Mouse (Mus musculus): ENCODE data around the gene Dnah2. TPM values are rescaled to one million over a fixed set of nuclear protein-coding genes. Genes with fewer than 3 reads are reported as not detected.
"Not testable (repeated sequence)": the region's sequence is repeated elsewhere in the genome, so short reads cannot be mapped to it uniquely, and the experiment has no call there.

Gene Dnah2
- polyA plus RNA-seq, 1 experiment from 2014 or later, result 6.9 TPM

GRCm38 (mm10) chr11:69546423-69547053 lies 2.4 kb downstream of the Dnah2 start:
- peak overlapping the region; percentile 92 for H3K27ac ChIP-seq (ENCODE audit: low read depth, low read length)
- peak overlapping the region; percentile 78 for H3K4me2 ChIP-seq (ENCODE audit: low read depth, low read length)
- peak overlapping the region; percentile 43 for H3K4me3 ChIP-seq (ENCODE audit: low read depth, low read length)
- no peaks in the 10 kb centered on the region for H3K36me3 ChIP-seq (ENCODE audit: control insufficient read depth, insufficient read depth, low read length)
- WGBS, result under 1% methylated on average over 44 of the region's 44 CpGs
- peak overlapping the region; percentile 65 for H3K9ac ChIP-seq (replicated peaks; ENCODE audit: low read depth, low read length)
- H3K9me3 ChIP-seq (ENCODE audit: control insufficient read depth, low read length), result no peaks in the 10 kb centered on the region
- ATAC-seq (ENCODE audit: low read depth), result peak; percentile 62
- no peaks in the 10 kb centered on the region for H3K27me3 ChIP-seq (ENCODE audit: control insufficient read depth, insufficient read depth, low read length)
- H3K4me1 ChIP-seq (ENCODE audit: control insufficient read depth, insufficient read depth, low read length), result peaks cover 29% of the 10 kb centered on the region

GRCm38 (mm10) chr11:69545957-69546356 lies 3.0 kb downstream of the Dnah2 start:
- peak overlapping the region; percentile 92 for H3K27ac ChIP-seq (ENCODE audit: low read depth, low read length)
- WGBS, result 11% methylated on average over 7 of the region's 7 CpGs
- H3K36me3 ChIP-seq (ENCODE audit: control insufficient read depth, insufficient read depth, low read length), result no peaks in the 10 kb centered on the region
- peak overlapping the region; percentile 65 for H3K9ac ChIP-seq (replicated peaks; ENCODE audit: low read depth, low read length)
- no peaks in the 10 kb centered on the region for H3K27me3 ChIP-seq (ENCODE audit: control insufficient read depth, insufficient read depth, low read length)
- peak overlapping the region; percentile 43 for H3K4me3 ChIP-seq (ENCODE audit: low read depth, low read length)
- H3K4me2 ChIP-seq (ENCODE audit: low read depth, low read length), result peak overlapping the region; percentile 78
- H3K9me3 ChIP-seq (ENCODE audit: control insufficient read depth, low read length), result no peaks in the 10 kb centered on the region
- ATAC-seq (ENCODE audit: low read depth), result no peak
- H3K4me1 ChIP-seq (ENCODE audit: control insufficient read depth, insufficient read depth, low read length), result peaks cover 29% of the 10 kb centered on the region

- H3K9ac ChIP-seq (replicated peaks; ENCODE audit: low read depth, low read length), result no peak overlapping the region
- 6% methylated on average over 3 of the region's 3 CpGs for WGBS
- 0 out of 2 replicates have a peak overlapping the region, but pooled peaks have one; percentile 16 for H3K27ac ChIP-seq (ENCODE audit: low read depth, low read length)
- H3K27me3 ChIP-seq (ENCODE audit: control insufficient read depth, insufficient read depth, low read length), result no peaks in the 10 kb centered on the region
- no peaks in the 10 kb centered on the region for H3K9me3 ChIP-seq (ENCODE audit: control insufficient read depth, low read length)
- H3K4me3 ChIP-seq (ENCODE audit: low read depth, low read length), result no peak overlapping the region
- H3K36me3 ChIP-seq (ENCODE audit: control insufficient read depth, insufficient read depth, low read length), result no peaks in the 10 kb centered on the region
- no peak for ATAC-seq (ENCODE audit: low read depth)
- H3K4me2 ChIP-seq (ENCODE audit: low read depth, low read length), result no peak overlapping the region
- H3K4me1 ChIP-seq (ENCODE audit: control insufficient read depth, insufficient read depth, low read length), result peaks cover 19% of the 10 kb centered on the region
Measured at GRCm38 (mm10) chr11:69543598-69543997, 5.3 kb downstream of the Dnah2 start.

GRCm38 (mm10) chr11:69541741-69542140 lies 7.2 kb downstream of the Dnah2 start:
- not testable (repeated sequence) for H3K27me3 ChIP-seq (ENCODE audit: control insufficient read depth, insufficient read depth, low read length); H3K9ac ChIP-seq (replicated peaks; ENCODE audit: low read depth, low read length); H3K27ac ChIP-seq (ENCODE audit: low read depth, low read length); H3K4me3 ChIP-seq (ENCODE audit: low read depth, low read length); ATAC-seq (ENCODE audit: low read depth); H3K4me1 ChIP-seq (ENCODE audit: control insufficient read depth, insufficient read depth, low read length); H3K36me3 ChIP-seq (ENCODE audit: control insufficient read depth, insufficient read depth, low read length); H3K4me2 ChIP-seq (ENCODE audit: low read depth, low read length); H3K9me3 ChIP-seq (ENCODE audit: control insufficient read depth, low read length)
- 62% methylated on average over 1 of the region's 3 CpGs for WGBS

GRCm38 (mm10) chr11:69540700-69541099 lies 8.2 kb downstream of the Dnah2 start:
- H3K27me3 ChIP-seq (ENCODE audit: control insufficient read depth, insufficient read depth, low read length), result no peaks in the 10 kb centered on the region
- H3K36me3 ChIP-seq (ENCODE audit: control insufficient read depth, insufficient read depth, low read length), result no peaks in the 10 kb centered on the region
- H3K4me2 ChIP-seq (ENCODE audit: low read depth, low read length), result no peak overlapping the region
- H3K9me3 ChIP-seq (ENCODE audit: control insufficient read depth, low read length), result no peaks in the 10 kb centered on the region
- no peak overlapping the region for H3K4me3 ChIP-seq (ENCODE audit: low read depth, low read length)
- WGBS, result 92% methylated on average over 2 of the region's 2 CpGs
- no peak overlapping the region for H3K9ac ChIP-seq (replicated peaks; ENCODE audit: low read depth, low read length)
- ATAC-seq (ENCODE audit: low read depth), result no peak
- no peak overlapping the region for H3K27ac ChIP-seq (ENCODE audit: low read depth, low read length)
- H3K4me1 ChIP-seq (ENCODE audit: control insufficient read depth, insufficient read depth, low read length), result no peaks in the 10 kb centered on the region

- H3K27ac ChIP-seq (ENCODE audit: low read depth, low read length), result no peak overlapping the region
- H3K4me3 ChIP-seq (ENCODE audit: low read depth, low read length), result no peak overlapping the region
- H3K27me3 ChIP-seq (ENCODE audit: control insufficient read depth, insufficient read depth, low read length), result no peaks in the 10 kb centered on the region
- H3K4me1 ChIP-seq (ENCODE audit: control insufficient read depth, insufficient read depth, low read length), result no peaks in the 10 kb centered on the region
- H3K9ac ChIP-seq (replicated peaks; ENCODE audit: low read depth, low read length), result no peak overlapping the region
- no peaks in the 10 kb centered on the region for H3K9me3 ChIP-seq (ENCODE audit: control insufficient read depth, low read length)
- H3K36me3 ChIP-seq (ENCODE audit: control insufficient read depth, insufficient read depth, low read length), result no peaks in the 10 kb centered on the region
- no peak overlapping the region for H3K4me2 ChIP-seq (ENCODE audit: low read depth, low read length)
- 77% methylated on average over 1 of the region's 1 CpGs for WGBS
- no peak for ATAC-seq (ENCODE audit: low read depth)
Measured at GRCm38 (mm10) chr11:69534990-69535389, 13.9 kb downstream of the Dnah2 start.

- H3K27me3 ChIP-seq (ENCODE audit: control insufficient read depth, insufficient read depth, low read length), result no peaks in the 10 kb centered on the region
- no peak overlapping the region for H3K4me2 ChIP-seq (ENCODE audit: low read depth, low read length)
- no peak for ATAC-seq (ENCODE audit: low read depth)
- 85% methylated on average over 7 of the region's 7 CpGs for WGBS
- no peak overlapping the region for H3K4me3 ChIP-seq (ENCODE audit: low read depth, low read length)
- no peak overlapping the region for H3K9ac ChIP-seq (replicated peaks; ENCODE audit: low read depth, low read length)
- H3K36me3 ChIP-seq (ENCODE audit: control insufficient read depth, insufficient read depth, low read length), result no peaks in the 10 kb centered on the region
- peaks cover 1% of the 10 kb centered on the region; the same call in 1 of the 2 replicates for H3K4me1 ChIP-seq (ENCODE audit: control insufficient read depth, insufficient read depth, low read length)
- no peak overlapping the region for H3K27ac ChIP-seq (ENCODE audit: low read depth, low read length)
- no peaks in the 10 kb centered on the region for H3K9me3 ChIP-seq (ENCODE audit: control insufficient read depth, low read length)
Measured at GRCm38 (mm10) chr11:69532480-69533150, 16.3 kb downstream of the Dnah2 start.

- not testable (repeated sequence) for H3K9me3 ChIP-seq (ENCODE audit: control insufficient read depth, low read length); H3K9ac ChIP-seq (replicated peaks; ENCODE audit: low read depth, low read length); H3K4me3 ChIP-seq (ENCODE audit: low read depth, low read length); ATAC-seq (ENCODE audit: low read depth); H3K27me3 ChIP-seq (ENCODE audit: control insufficient read depth, insufficient read depth, low read length); H3K4me2 ChIP-seq (ENCODE audit: low read depth, low read length); H3K27ac ChIP-seq (ENCODE audit: low read depth, low read length); H3K36me3 ChIP-seq (ENCODE audit: control insufficient read depth, insufficient read depth, low read length)
- WGBS, result 92% methylated on average over 6 of the region's 6 CpGs
- H3K4me1 ChIP-seq (ENCODE audit: control insufficient read depth, insufficient read depth, low read length), result peaks cover 11% of the 10 kb centered on the region
Measured at GRCm38 (mm10) chr11:69530755-69531154, 18.2 kb downstream of the Dnah2 start.

GRCm38 (mm10) chr11:69530281-69530680 lies 18.6 kb downstream of the Dnah2 start:
- not testable (repeated sequence) for H3K27ac ChIP-seq (ENCODE audit: low read depth, low read length); H3K9me3 ChIP-seq (ENCODE audit: control insufficient read depth, low read length); H3K4me2 ChIP-seq (ENCODE audit: low read depth, low read length); H3K36me3 ChIP-seq (ENCODE audit: control insufficient read depth, insufficient read depth, low read length); H3K4me3 ChIP-seq (ENCODE audit: low read depth, low read length); ATAC-seq (ENCODE audit: low read depth); H3K27me3 ChIP-seq (ENCODE audit: control insufficient read depth, insufficient read depth, low read length); H3K9ac ChIP-seq (replicated peaks; ENCODE audit: low read depth, low read length)
- WGBS, result 93% methylated on average over 3 of the region's 3 CpGs
- H3K4me1 ChIP-seq (ENCODE audit: control insufficient read depth, insufficient read depth, low read length), result peaks cover 11% of the 10 kb centered on the region
